Mouse (Mus musculus) cerebellum, adult 2 months (tissue): Measurements from ENCODE around the gene Ppme1.

ENCODE experiments used
- CTCF ChIP-seq: fragments of 200-500 bp; IDR thresholded peaks from 2 replicates; pipeline ENCODE4 v1.5.1; 2011; ENCODE audit warnings: low read depth, mild to moderate bottlenecking, control low read depth, low read length, moderate library complexity, borderline replicate concordance; ENCODE audit not compliant: insufficient read depth
- POLR2A ChIP-seq: fragments of 200-500 bp; IDR thresholded peaks from 2 replicates; pipeline ENCODE4 v1.6.1; 2011; ENCODE audit warnings: low read length, control low read depth, borderline replicate concordance; ENCODE audit not compliant: insufficient read depth

GRCm38 (mm10) chr7:100400899-100401539 lies 28.9 kb upstream of the Ppme1 start:
- TF ChIP-seq POLR2A = no peak
- no peak for TF ChIP-seq CTCF
